Comparison of ENCODE assay signal across 8 mouse cellular contexts in genomic region chr19:5016221-5016742, GRCm38 (mm10). TPM values are rescaled to one million over a fixed set of nuclear protein-coding genes. Genes with fewer than 3 reads are reported as not detected.
A peak's percentile ranks its signal among the peaks of the same experiment; 100 is the strongest.
DNase-seq lines count a peak whose midpoint lies in the region; ATAC-seq and TF ChIP-seq lines count a peak whose summit lies in the region.

No protein-coding gene starts in this region.

- TF ChIP-seq POLR2A in embryonic fibroblast, embryonic 13.5 days (IDR thresholded peaks at IDR 0.05; ENCODE audit: low read depth, low read length) = no peak

- intact Hi-C loops in left cerebral cortex, postnatal 14 days (cut with DNase I) = no loop called here

- TF ChIP-seq CTCF in embryonic fibroblast, embryonic 13.5 days (IDR thresholded peaks at IDR 0.05; ENCODE audit: borderline replicate concordance, insufficient read depth, low read length) = no peak

- ATAC-seq in megakaryocyte-erythroid progenitor cell, adult 5-6 weeks (replicated peaks; ENCODE audit: low FRiP score, low TSS enrichment, poor library complexity, severe bottlenecking) = no peak

- peak overlapping the region; percentile 85 for H3K27ac ChIP-seq in embryonic fibroblast, embryonic 13.5 days (ENCODE audit: insufficient read depth, low read length)

- peaks cover 28% of the 10 kb centered on the region for H3K4me1 ChIP-seq in embryonic fibroblast, embryonic 13.5 days (ENCODE audit: control insufficient read depth, insufficient read depth, low read length)

- DNase-seq in Muller cell, postnatal 12 days (ENCODE audit: inconsistent ontology term) = peak; percentile 93
- peak; percentile 75 for DNase-seq in kidney, adult 18-20 months
- DNase-seq in lung, postnatal 14 days = peak; percentile 47
- no peak for DNase-seq in thymus, postnatal 10 days (ENCODE audit: low spot score in 2 of 2)
- no peak for DNase-seq in frontal cortex, postnatal 25 days (ENCODE audit: low spot score in 2 of 2)
- DNase-seq in left cerebral cortex, postnatal 14 days (ENCODE audit: low spot score in 2 of 2) = no peak

- no peak overlapping the region for H3K4me3 ChIP-seq in embryonic fibroblast, embryonic 13.5 days (ENCODE audit: insufficient read depth, low read length)

RNA-seq across cellular contexts. Expression of gene Slc29a2, which starts 7.4 kb away (rescaled TPM):
- 6.0 and 8.0 TPM in 2 replicates for polyA plus RNA-seq in embryonic fibroblast, embryonic 13.5 days (2011; ENCODE audit: insufficient read length, low read depth, missing spikeins)
- total RNA-seq in megakaryocyte-erythroid progenitor cell, adult 5-6 weeks (2014; fragmentation: Nextera tagmentation) = 9.7 and 14.2 TPM in 2 replicates
- 1.5 and 4.4 TPM in 2 replicates for total RNA-seq in megakaryocyte-erythroid progenitor cell, adult 5-6 weeks (2017)
- total RNA-seq in left cerebral cortex, postnatal 14 days (2021) = 10 to 100 TPM; 17.2 to 21.6 TPM

RNA-seq across cellular contexts. Expression of gene B4gat1, which starts 22.3 kb away (rescaled TPM):
- 31.4 and 33.5 TPM in 2 replicates for polyA plus RNA-seq in embryonic fibroblast, embryonic 13.5 days (2011; ENCODE audit: insufficient read length, low read depth, missing spikeins)
- not detected in 2 replicates for total RNA-seq in megakaryocyte-erythroid progenitor cell, adult 5-6 weeks (2014; fragmentation: Nextera tagmentation)
- total RNA-seq in megakaryocyte-erythroid progenitor cell, adult 5-6 weeks (2017) = 1.5 TPM in 1 of 2 replicates, not detected in the other
- total RNA-seq in left cerebral cortex, postnatal 14 days (2021) = 100 to 1,000 TPM; 148 to 151 TPM

RNA-seq across cellular contexts. Expression of gene AC124502.3, which starts 22.4 kb away (rescaled TPM):
- 0.60 and 1.5 TPM in 2 replicates for polyA plus RNA-seq in embryonic fibroblast, embryonic 13.5 days (2011; ENCODE audit: insufficient read length, low read depth, missing spikeins)
- total RNA-seq in megakaryocyte-erythroid progenitor cell, adult 5-6 weeks (2014; fragmentation: Nextera tagmentation) = 2.0 and 3.3 TPM in 2 replicates
- total RNA-seq in megakaryocyte-erythroid progenitor cell, adult 5-6 weeks (2017) = 1.8 and 4.2 TPM in 2 replicates
- 1 to 10 TPM; 4.8 to 6.2 TPM for total RNA-seq in left cerebral cortex, postnatal 14 days (2021)

RNA-seq across cellular contexts. Expression of gene Brms1, which starts 24.9 kb away (rescaled TPM):
- 12.9 and 14.5 TPM in 2 replicates for polyA plus RNA-seq in embryonic fibroblast, embryonic 13.5 days (2011; ENCODE audit: insufficient read length, low read depth, missing spikeins)
- 25.3 and 37.1 TPM in 2 replicates for total RNA-seq in megakaryocyte-erythroid progenitor cell, adult 5-6 weeks (2014; fragmentation: Nextera tagmentation)
- total RNA-seq in megakaryocyte-erythroid progenitor cell, adult 5-6 weeks (2017) = 30.3 and 36.7 TPM in 2 replicates
- total RNA-seq in left cerebral cortex, postnatal 14 days (2021) = 10 to 100 TPM; 14.7 to 15.1 TPM

RNA-seq across cellular contexts. Expression of gene Npas4, which starts 26.2 kb away (rescaled TPM):
- polyA plus RNA-seq in embryonic fibroblast, embryonic 13.5 days (2011; ENCODE audit: insufficient read length, low read depth, missing spikeins) = 4.5 and 7.4 TPM in 2 replicates
- total RNA-seq in megakaryocyte-erythroid progenitor cell, adult 5-6 weeks (2014; fragmentation: Nextera tagmentation) = not detected in 2 replicates
- not detected in 2 replicates for total RNA-seq in megakaryocyte-erythroid progenitor cell, adult 5-6 weeks (2017)
- total RNA-seq in left cerebral cortex, postnatal 14 days (2021) = 10 to 100 TPM; 10.7 to 11.3 TPM

Comparison
In these comparisons a context has a peak if more than half of its experiments do, and no peak if none do; other contexts are left out.
1. DNase-seq: peak in Muller cell, postnatal 12 days (single experiment), kidney, adult 18-20 months (single experiment) and lung, postnatal 14 days (single experiment); none in thymus, postnatal 10 days (0 of 2), frontal cortex, postnatal 25 days (0 of 2) and left cerebral cortex, postnatal 14 days (0 of 2).
2. RNA of gene B4gat1, which starts 22.3 kb away (total RNA-seq): 148 to 151 TPM in left cerebral cortex, postnatal 14 days; 1.5 TPM in megakaryocyte-erythroid progenitor cell, adult 5-6 weeks; every median in the first group is over 10 times any median in the second.